Mouse (Mus musculus): ENCODE results near the gene Cyba.

DNA sequence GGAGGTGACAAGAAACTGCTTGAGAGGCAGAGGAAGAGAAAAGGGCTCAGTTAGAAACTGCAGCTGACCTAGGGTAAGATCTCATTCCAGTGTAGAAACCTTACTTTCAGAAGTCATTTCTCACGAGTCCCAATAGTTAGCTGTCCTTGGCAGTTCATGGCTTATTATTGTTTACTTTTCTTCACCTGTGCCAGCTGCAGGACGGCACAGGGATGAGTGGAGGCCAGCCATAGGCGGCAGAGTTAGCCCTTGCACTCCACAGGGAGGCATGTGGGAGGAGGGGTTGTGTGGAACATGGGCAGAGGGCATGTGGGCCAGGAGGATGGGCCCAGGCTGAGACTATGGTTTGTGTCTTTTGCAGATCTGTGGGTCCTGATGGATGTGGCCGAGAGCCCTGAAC, 49.7 kb downstream of the Cyba start:
- TF ChIP-seq CTCF (IDR thresholded peaks at IDR 0.05; ENCODE audit: extremely low read depth, insufficient read length, insufficient replicate concordance, low read depth, low read length): no peak
- no peak for TF ChIP-seq POLR2A (IDR thresholded peaks at IDR 0.05; ENCODE audit: low read depth, low read length)

All from small intestine, adult 2 months (tissue).